Mouse (Mus musculus): ENCODE data around the gene Kcng1.

- no peak for TF ChIP-seq CTCF (IDR thresholded peaks at IDR 0.05)
- TF ChIP-seq EP300 (IDR thresholded peaks at IDR 0.05), result no peak
These were observed 36.0 kb downstream of the Kcng1 start for GRCm38 (mm10) chr2:168245571-168245970.

All from lung, postnatal 0 days (tissue).